Mouse (Mus musculus) erythroblast, embryonic 14.5 days (primary cell): ENCODE data around the gene Helz2.

Experiments
- GATA1 ChIP-seq: IDR thresholded peaks from 2 replicates; pipeline ENCODE4 v1.6.1; 2012; ENCODE audit warnings: low read length, inconsistent platforms, mixed read lengths
- TAL1 ChIP-seq: IDR thresholded peaks from 3 replicates; pipeline ENCODE4 v1.6.1; 2012; ENCODE audit warnings: low read length, inconsistent platforms, mixed read lengths

GRCm38 (mm10) chr2:181188681-181189080 is 53.1 kb downstream of the Helz2 start:
- TF ChIP-seq GATA1: no peak
- no peak for TF ChIP-seq TAL1
